Mouse (Mus musculus) layer of hippocampus, postnatal 36 days (tissue): ENCODE results near the gene Igdcc3. TPM values are rescaled to one million over a fixed set of nuclear protein-coding genes. Genes with fewer than 3 reads are reported as not detected.

Experiments used
- DNase-seq, 2 experiments: peaks; one replicate each; pipeline ENCODE4 v3.0.0; 2022
- total RNA-seq, 2 experiments: library from RNA; stranded (reverse); gene quantifications; 2 replicates each; pipeline ENCODE4 v1.2.3; 2021

Gene Igdcc3
- total RNA-seq, 2 experiments from 2014 or later = 3.1 to 4.4 TPM

DNA sequence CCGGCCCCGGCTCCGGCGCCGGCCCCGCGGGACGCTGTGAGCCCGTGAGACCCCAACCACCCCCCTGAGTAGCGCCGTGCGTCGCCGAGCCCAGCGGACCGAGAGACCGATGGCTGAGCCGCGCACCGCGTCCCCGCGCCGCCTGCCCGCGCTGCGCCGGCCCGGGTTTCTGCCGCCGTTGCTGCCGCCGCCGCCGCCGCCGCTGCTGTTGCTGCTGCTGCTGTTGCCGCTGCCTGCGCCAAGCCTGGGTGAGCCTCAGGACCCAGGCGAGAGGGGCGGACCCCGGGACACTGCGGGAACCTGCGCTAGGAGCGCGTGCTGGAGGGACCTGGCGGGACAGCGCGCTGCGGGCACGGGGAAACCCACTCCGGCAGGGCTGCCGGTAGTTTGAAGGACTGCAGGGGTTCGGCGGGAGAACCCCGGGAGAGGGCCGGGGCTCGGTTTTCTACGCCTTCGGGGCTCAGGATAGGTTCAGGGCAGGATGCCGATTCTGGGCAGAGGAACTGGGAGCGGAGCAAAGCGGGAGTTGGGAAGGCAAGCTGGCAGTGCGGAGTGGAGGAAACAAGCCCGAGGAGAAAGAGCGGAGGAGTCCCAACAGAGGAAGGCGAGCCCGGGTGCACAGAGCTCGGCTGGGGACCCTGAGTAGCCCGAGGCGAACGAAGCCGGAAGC is 452 bp downstream of the Igdcc3 start:
- DNase-seq = peak; percentile 51 to 60

DNA sequence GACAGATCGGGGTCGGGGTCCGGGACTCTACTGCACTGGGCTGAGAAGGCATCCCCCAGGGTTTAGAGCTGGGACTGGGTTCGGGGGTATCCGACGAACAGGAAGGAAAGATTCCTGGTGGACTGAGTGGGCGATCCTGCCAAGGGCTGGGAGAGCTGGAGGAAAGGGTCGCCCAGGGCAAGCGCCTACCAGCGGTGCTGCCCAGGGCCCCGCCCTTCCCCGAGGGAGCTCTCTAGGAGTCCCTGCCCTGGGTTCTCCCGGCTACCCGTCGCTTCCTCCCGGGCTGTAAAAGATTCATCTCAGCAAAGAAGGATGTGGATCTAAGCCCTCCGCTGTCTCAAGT is 958 bp downstream of the Igdcc3 start:
- DNase-seq = no peak

DNA sequence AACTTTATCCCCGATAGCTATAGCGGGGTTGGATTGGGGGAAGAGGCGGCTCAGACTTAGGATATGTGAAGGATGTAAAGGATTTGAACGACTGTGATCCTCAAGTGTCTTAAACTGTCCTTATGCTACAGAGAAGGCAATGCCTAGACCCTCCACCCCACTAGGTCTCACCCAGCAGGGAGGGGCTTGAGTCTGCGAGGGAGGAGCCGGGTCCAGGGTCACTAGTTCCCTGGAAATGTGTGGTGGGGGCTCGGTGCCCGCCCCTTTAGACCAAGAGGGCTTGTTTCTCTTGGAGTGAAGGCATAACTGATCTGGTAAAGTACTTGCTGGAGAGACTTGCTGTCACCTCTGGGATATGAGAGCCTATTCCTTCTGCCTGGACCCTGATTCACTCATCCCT is 1.4 kb downstream of the Igdcc3 start:
- no peak for DNase-seq

DNA sequence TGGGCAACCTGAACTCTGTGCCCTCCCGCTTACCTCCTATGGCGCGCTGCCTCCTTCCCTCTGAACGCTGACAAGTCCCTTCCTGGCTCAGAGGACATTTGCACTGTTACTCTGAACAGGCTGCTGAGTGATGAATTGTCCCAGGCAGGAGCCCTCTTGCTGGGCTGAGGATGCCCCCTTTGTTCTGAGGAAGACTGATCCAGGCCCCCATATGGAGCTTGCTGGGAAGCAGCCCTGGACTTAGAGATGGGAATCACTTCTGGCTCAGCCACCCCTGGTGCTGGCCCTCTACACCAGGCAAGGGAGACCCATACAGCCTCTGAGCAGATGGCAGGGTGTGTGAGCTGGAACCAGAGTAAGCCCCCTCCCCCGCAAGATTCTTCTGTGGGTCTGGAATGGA is 5.0 kb downstream of the Igdcc3 start:
- no peak for DNase-seq

DNA sequence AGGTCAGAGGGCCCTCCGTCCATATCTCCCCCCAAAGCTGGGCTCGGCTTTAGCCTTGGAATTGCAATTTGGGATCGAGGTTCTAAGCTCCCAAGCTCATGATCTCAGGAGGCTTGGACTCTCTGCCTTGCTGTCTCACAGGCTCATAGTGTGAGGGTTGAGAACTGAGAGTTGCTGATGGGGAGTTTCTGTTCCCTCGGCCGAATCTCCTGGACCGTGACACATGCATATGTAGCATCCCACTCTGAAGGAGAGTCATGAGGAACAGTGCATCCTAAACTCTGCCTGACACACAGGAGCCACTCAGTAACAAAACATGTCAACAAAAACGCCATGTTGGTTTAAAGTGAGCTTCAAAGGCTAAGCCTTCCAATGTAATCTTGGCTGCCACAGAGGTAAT is 7.5 kb downstream of the Igdcc3 start:
- DNase-seq = no peak

DNA sequence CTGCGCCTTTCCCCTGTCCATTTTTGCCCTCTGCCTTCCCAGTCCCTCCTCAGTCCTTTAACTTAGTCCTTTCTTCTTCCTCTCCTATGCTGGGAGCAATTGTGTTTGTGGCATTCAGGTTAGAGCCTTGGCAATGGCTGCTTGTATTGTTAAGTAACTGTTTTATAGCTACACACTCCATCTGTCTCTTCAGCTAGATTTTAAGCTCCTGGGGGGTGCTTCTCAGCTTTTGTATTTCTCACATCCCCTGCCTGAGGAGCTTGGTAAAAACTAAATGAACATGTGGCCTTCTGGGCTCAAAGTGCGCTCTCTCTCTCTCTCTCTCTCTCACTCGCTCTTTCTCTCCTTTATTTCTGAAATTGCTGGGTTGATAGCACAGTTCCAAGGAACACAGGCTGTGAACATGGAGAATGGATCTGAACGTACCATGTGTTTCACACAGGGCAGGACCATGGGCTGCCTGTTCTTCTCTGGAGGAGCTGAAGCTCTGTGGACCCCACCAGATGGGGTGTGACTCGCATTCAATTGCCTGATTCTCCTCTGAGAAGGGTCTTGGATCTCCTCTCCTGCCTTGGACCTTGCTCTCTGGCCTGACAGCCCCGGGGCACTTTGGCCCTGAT is 11.8 kb downstream of the Igdcc3 start:
- DNase-seq = peak in 1 of 2 experiments; percentile 26

DNA sequence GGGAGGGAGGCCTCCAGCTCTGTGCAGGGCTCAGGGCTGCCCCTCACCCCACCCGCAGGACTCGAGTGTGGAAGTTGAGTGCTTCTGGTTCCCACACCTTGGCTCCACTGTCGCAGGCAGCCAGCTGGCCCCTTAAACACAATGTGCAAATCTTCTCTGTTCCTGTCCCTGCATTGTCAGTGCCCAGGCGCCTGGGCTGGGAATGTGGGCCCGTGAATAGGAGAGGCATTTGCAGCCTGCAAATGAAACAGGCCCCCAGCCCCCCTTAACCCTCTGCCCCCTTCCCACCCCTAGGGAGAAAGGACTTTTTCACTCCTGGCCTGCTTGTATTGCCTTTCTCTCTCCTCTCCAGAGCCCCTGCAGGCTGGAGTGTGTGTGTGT is 12.3 kb downstream of the Igdcc3 start:
- DNase-seq = no peak

DNA sequence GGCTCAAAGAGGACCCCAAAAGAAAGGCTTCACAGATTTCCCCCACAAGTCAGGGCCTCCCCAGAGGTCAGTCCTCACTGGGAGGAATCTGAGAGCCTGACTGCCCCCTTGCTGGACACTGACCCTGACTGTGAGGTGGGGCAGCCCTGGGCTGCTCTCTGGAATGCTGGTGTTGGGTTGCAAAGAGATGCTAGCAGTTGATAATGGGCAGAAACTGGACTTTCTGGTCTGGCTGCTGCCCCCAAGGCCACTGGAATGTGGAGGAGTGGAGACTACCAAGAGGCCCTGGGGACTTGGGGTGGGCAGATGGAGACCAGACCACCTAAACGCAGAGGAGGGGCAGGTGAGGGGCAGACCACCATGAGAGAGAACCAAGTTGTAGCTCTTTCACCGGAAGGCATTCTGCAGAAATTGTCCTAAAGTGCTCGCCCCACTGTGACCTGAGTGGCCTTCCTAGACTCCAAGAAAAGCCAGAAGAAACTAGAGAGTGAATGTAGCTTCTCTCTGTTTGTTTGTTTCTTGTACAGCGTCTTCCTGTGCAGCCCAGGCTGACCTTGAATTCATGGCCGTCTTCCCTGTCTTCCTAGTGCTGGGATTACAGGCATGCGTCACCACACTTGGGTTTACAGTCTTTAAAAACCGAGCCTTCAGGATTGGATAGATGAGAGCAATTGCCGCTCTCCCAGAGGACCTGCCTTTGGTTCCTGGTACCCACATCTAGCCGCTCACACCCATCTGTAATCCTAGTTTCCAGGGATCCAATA is 13.9 kb downstream of the Igdcc3 start:
- DNase-seq = no peak

DNA sequence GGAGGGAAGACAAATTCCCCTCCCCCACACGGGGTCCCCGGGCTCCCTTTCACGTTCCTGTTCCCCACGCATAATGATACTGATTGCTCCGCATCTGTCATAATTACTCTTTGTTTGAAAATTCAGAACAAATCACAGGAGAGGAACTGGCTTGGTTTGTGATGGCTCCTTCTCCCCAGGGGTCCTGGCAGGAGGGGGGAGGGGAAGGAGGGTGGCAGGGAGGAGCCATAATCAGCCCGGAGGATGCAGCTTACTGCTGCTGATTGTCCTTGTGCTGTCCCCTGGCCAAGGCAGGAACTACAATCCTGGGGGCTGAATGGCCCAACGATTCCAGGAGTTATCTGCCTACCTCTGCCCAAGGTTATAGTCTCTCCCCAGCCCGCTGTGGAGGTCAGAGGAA is 15.6 kb downstream of the Igdcc3 start:
- no peak for DNase-seq

DNA sequence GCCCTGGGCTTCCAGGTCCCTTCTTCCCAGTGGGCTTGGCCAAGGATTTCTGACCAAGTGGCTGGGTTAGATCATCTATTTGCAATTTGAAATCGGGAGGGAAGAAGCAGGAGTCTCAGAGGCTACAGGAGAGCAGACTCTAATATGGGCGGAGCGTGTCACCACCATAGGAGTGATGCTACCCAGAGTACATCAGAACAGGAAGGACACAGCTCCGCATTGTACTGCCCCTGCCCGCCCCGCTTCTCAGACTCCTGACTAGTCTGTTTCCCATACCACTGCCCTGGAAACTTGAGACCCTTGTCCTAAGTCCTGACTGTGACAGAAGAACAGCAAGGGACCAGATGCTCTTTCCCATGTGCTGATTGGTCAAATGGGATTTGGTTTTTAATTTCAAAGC is 16.6 kb downstream of the Igdcc3 start:
- DNase-seq = no peak

DNA sequence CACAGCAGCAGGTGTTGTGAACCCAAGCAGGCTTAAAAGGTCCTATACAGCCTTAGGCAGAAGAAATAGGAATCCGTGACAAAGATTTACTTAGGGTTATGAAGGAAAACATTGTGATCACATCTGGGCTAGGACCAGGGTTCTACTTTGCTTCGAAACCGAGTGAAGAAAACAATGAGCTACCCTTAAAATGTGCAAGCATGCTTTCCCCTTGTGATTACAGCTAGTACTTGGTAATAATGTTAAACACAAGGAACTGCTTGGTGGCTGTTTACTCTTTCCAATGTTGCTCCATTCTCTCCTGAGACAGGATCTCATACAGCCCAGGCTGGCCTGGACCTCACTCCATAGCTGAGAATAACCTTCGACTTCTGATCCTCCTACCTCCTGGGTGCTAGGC is 20.2 kb downstream of the Igdcc3 start:
- no peak for DNase-seq

DNA sequence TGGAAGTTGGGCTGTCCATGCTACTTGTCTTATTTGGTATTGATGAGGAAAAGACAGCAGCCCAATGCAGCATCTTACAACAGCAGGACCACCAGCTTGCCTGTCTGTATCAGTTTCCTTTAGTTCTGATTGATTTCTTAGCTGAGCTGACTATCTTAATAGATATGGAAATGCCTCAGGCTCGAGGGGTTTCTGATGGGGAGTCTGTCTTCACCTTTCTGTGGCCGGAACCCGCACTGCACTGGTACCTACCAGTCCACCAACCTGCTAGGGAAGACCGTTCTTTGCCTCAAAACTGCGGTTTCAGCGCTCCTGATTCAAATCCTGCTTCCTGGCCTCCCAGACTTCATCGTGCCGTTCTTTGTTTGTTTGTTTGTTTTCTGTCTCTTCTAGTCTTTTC is 20.9 kb downstream of the Igdcc3 start:
- no peak for DNase-seq

DNA sequence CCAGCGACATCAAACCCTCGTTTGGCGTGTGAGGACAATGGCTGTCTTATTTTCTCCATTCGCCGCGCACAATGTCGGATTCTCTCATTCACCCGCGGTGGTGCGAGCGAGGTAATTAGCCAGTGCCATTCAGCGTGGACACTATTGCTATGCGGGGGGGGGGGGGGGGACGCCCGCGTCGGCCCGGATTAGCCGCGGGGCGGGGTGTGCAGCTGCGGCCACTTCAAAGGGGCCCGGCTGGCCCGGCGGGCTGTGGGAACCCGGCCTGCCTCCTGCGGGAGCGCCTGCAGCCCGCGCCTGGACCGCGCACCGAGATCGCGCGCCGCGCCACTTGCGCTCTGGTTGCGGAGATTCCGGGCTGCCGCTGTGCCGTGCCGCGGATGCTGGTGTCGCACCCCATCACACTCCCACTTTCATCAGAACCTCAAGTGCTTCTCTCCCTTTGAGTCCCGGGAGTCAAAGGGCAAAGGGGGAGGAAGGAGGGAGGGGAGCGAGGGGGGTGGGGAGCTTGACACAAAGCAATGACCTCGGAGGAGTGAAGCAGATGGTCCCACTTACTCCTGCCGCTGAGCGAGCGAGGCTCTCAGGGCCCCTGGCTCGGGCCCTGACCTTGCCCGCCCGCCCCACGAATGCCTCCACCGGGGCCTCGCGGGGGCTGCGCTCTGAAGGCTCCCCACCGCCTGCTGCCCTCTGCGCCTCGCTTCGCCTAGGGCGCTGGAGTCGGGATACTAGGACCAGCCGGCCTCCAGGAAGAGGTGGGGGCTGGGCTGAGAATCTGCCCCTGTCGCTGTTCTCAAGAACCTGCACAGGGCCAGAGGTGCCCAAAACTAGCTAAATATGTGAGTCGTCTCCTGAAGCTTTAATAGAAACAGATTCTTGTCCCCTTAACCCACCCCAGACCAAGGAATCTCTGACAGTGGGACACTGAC is 22.0 kb downstream of the Igdcc3 start:
- DNase-seq = no peak

DNA sequence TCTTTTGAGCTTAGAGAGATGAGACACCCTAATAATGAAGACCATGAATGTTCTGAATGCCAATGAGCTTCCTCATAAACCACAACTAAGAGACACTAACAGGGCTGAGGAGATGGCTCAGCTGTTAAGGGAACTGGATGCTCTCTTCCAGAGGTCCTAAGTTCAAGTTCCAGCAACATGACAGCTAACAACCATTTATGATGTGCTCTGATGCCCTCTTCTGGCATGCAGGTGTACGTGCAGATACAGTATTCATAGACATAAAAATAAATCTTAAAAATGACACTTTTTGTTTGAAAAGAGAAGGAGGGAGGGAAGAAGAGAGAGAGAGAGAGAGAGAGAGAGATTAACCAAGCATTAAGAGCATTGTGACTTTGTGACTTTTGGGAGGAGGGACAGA is 23.9 kb downstream of the Igdcc3 start:
- DNase-seq = no peak

DNA sequence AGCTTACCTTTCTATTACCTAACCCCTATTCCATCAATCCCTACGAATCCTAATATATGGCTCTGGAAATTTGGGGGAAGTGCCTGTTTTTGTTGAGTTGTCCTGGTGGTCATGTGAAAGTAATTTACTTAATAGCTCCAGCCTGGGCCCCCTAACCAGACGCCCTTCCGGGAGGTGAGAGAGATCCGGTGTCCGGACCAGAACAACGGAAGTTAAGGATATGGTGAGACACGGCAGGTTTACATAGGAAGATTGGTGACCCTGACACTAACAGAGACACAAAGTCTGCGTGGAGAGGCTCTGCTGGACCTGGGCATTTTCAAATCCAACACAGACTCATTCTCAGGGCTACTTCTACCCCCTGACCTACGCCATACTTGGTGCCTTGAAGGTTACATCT is 25.4 kb downstream of the Igdcc3 start:
- no peak for DNase-seq

DNA sequence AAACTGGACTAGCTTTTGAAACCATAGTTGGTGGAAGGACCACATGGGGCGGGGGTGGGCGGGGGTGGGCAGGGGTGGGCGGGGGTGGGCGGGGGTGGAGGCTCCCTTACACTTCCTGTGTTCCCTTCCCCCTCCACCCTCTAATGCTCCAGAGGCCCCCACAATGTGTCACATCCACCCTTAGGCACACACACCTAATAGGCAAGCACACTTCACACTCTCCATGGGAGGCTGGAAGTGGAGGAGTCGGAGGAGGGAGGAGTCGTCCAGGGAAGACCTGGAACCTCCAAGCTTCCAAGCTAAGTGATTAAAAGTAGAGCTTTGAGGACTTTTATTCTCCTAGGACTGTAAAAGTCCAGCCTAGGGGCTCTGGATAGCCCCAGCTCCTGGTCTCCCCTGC is 27.5 kb downstream of the Igdcc3 start:
- DNase-seq = no peak

DNA sequence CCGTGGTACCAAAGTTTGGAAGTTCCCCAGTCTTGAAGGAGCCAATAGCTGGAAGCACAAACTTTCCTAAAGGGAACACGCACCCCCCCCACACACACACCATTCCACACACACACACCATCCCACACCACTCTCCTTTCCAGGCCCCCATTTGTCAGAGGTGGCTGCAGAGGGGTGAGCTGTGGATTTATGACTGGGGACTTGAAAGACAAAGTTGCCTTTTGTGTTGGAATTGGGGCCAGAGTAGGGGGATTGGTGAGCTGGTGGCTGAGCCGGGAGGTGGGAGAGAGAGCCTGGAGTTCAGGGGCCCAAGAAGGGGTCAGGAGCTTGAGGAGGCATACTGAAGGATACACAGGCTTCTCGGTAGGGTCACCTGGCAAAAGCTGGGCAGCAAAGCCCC is 28.0 kb downstream of the Igdcc3 start:
- no peak for DNase-seq

DNA sequence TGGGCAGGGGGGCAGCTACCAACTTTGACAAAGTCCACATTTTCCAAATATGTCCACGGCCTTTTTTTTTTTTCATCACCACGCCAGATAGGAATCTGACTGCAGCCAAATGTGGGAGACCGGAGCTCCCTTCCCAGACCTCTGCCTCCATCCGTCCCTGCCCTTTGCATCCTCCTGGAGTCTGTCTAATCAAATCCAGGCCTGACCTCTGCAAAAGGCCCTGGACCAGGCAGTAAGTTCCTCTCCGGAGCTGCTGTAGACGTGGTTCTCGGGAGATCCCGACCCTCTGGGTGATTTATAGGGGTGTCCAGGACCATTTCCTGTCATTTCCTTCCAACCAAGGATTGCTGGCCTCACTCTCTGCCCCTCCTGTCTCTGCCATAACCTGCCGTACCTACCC is 31.7 kb downstream of the Igdcc3 start:
- no peak for DNase-seq

DNA sequence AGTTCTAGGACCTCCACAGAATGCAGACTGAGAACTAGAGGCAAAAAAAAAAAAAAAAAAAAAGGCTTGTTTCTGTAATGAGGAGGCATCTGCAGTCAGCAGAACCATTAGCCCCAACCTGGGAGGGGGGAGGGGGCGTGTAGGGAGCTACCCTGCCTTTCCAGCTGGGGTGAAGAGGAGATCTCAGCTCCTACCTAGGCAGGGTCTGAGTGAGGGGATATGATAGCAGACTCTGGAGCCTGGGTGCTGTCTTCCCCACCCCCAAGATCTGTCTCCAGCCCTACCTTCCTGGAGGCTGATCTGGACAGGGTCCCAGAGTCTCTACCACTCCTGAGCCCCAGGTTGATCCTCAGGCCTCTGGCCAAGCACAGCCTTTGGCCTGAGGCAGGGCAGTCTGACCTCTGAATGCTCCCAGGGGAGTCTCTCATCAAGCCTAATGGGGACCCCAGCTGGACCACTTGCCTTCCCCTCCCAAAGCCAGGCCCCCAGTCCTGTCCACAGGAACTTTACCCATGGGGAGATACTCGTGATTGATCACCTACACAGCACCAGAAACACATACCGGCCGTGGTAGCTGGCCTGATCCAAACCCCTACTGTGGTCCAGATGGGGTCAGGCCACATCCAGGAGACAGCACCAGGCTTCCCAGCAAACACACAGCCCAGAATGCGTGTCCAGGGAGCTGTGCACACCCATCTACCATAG is 34.4 kb downstream of the Igdcc3 start:
- DNase-seq = no peak

DNA sequence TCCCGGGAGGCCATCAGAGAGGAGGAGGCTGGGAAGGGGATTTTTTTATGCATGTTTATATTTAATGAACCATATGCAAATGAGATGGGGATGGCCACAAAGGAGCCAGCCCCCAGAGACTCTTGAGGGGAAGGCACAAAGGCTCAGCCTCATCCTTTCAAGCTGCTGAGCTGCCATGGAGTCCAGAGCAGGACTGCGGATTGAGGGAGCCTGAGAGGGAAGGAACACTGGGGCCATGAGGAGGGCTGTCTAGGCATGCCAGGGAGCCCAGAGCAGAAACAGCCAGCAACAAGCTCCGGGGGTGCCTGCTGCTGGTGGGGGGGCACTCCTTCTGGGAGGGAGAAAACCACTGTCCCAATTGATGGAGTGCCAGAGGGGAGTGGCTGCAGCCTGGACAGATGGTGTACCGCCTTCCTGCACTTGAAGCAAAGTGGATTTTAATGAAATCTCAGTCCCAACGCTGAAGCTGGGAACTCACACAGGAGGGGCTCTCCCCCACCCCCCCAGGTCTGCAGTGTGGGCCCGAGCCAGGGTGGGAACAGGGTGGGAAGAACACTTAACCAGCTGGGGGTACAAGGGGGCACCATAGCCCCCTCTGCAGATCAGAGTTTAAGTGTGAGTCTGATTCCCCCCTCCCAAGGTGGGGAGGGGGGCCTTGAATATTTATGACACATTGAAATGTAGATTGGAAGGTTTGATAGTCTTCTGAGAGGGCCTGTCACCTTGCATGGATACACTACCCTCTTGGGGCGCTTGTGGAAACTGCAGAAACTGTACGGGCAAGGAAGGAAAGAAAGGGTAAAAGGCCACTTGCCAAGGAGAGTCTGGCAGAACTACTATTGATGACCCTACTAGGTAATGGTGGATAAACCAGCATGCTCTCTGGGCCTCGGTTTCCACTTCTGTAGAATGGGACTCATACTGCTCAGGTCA is 35.2 kb downstream of the Igdcc3 start:
- no peak for DNase-seq

DNA sequence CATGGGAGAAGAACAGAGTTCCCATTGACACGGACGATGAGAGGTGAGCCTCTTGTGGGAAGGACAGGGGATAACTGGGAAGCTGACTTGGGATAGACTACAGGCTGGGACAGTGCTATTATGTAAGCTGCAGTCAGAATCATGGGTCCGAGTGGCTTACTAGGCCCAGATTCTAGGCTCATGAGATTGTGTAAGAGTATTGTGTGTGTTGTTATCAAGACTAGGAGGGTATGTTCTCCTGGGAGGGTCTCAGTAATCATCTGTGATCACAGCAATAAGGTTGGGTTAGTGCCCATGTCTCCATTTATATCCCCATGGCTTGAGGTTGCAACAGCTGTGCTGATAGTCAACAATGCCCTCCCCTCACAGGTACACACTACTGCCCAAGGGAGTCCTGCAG is 36.5 kb downstream of the Igdcc3 start:
- DNase-seq = no peak
